19 mouse cellular contexts compared by ENCODE assay signal in the genomic region with DNA sequence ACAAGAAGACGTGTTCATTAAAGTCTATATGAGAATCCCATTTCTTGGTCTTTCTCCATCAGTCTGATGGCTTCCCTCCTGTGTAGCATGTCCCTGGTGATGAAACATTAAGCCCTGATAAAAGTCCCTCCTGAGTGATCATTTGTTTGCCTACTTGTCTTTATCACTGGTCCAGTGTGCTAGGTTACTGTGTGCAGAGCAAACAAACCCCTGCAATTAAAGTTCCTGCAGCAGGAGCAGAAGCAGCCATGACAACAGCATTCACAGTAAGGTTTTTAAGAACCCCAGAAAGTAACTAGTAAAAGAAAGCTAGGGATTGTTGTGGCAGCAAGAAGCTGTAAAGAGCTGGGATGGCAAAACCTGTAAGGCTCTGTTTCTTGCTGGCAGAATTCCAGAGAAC.
A peak's percentile ranks its signal among the peaks of the same experiment; 100 is the strongest.
DNase-seq lines count a peak whose midpoint lies in the region; ATAC-seq lines count a peak whose summit lies in the region.
"Had no signal": no experiment of that assay in that cellular context is flagged by ENCODE, and none has a peak within 500 bp of the region (broad histone marks: within the 10 kb centered on the region; RNA-seq: fewer than 3 reads in every experiment).

No protein-coding gene starts in this region.

- no peaks in the 10 kb centered on the region for H3K36me3 ChIP-seq in forebrain, embryonic 14.5 days (ENCODE audit: control insufficient read depth, insufficient read depth, low read length)
- no peaks in the 10 kb centered on the region for H3K36me3 ChIP-seq in forebrain, embryonic 12.5 days (replicated peaks)
- H3K36me3 ChIP-seq: G1E; heart, embryonic 10.5 days; stomach, embryonic 15.5 days had no signal

- H3K9me3 ChIP-seq in forebrain, embryonic 14.5 days (replicated peaks; ENCODE audit: control insufficient read depth, low read length), result no peaks in the 10 kb centered on the region
- no peaks in the 10 kb centered on the region for H3K9me3 ChIP-seq in forebrain, embryonic 12.5 days
- H3K9me3 ChIP-seq: heart, embryonic 10.5 days; stomach, embryonic 15.5 days had no signal

- H3K27ac ChIP-seq in forebrain, embryonic 14.5 days (ENCODE audit: low read depth, low read length), result no peak overlapping the region
- H3K27ac ChIP-seq in forebrain, embryonic 12.5 days, result no peak overlapping the region
- H3K27ac ChIP-seq: gastrocnemius, adult 2 months; heart, embryonic 10.5 days; liver, embryonic 14.5 days; stomach, embryonic 15.5 days had no signal

- H3K4me2 ChIP-seq in forebrain, embryonic 14.5 days (ENCODE audit: low read length), result no peak overlapping the region
- H3K4me2 ChIP-seq in forebrain, embryonic 12.5 days, result no peak overlapping the region
- H3K4me2 ChIP-seq: stomach, embryonic 15.5 days had no signal

- peak; percentile 44 for DNase-seq in forebrain, embryonic 14.5 days (ENCODE audit: low spot score)
- peak; percentile 2 for DNase-seq in left cerebral cortex, adult 11 months (ENCODE audit: low spot score)
- DNase-seq in left cerebral cortex, adult 8-10 months (ENCODE audit: low spot score in 2 of 2), result no peak
- peak; percentile 1 for DNase-seq in right cerebral cortex, adult 18-20 months
- DNase-seq in right cerebral cortex, adult 2 months (ENCODE audit: low spot score in 2 of 2), result no peak
- no peak for DNase-seq in thymus, postnatal 36 days
- no peak for DNase-seq in embryo, embryonic 10 days (ENCODE audit: low spot score)
- DNase-seq: adrenal gland, postnatal 14 days; cerebellum, adult 11-12 months; cerebellum, postnatal 25 days; gastrocnemius, adult 2 months; kidney, adult 9 months; kidney, postnatal 36 days; thymus, adult 2 months had no signal

- H3K9ac ChIP-seq in forebrain, embryonic 14.5 days (ENCODE audit: low read length), result no peak overlapping the region
- no peak overlapping the region for H3K9ac ChIP-seq in forebrain, embryonic 12.5 days
- H3K9ac ChIP-seq: liver, embryonic 14.5 days; stomach, embryonic 15.5 days had no signal

- H3K27me3 ChIP-seq in forebrain, embryonic 14.5 days (replicated peaks; ENCODE audit: control insufficient read depth, insufficient read depth, low read length), result no peaks in the 10 kb centered on the region
- no peaks in the 10 kb centered on the region for H3K27me3 ChIP-seq in forebrain, embryonic 12.5 days
- H3K27me3 ChIP-seq: stomach, embryonic 15.5 days had no signal

- no peak for ATAC-seq in forebrain, embryonic 14.5 days
- no peak for ATAC-seq in forebrain, embryonic 12.5 days (ENCODE audit: low FRiP score)

- H3K4me3 ChIP-seq in forebrain, embryonic 14.5 days (ENCODE audit: low read depth, low read length), result no peak overlapping the region
- no peak overlapping the region for H3K4me3 ChIP-seq in forebrain, embryonic 12.5 days (replicated peaks)
- H3K4me3 ChIP-seq: gastrocnemius, adult 2 months; heart, embryonic 10.5 days; stomach, embryonic 15.5 days had no signal

- 13% methylated on average over 1 of the region's 1 CpGs for WGBS in forebrain, embryonic 14.5 days
- WGBS in forebrain, embryonic 12.5 days, result 47% methylated on average over 1 of the region's 1 CpGs

- H3K4me1 ChIP-seq in forebrain, embryonic 14.5 days (ENCODE audit: control insufficient read depth, insufficient read depth, low read length), result no peaks in the 10 kb centered on the region
- no peaks in the 10 kb centered on the region for H3K4me1 ChIP-seq in forebrain, embryonic 12.5 days
- H3K4me1 ChIP-seq: heart, embryonic 10.5 days; stomach, embryonic 15.5 days had no signal

Comparison
In these comparisons a context has a peak if more than half of its experiments do, and no peak if none do; other contexts are left out.
1. DNase-seq: peak in forebrain, embryonic 14.5 days (single experiment), left cerebral cortex, adult 11 months (single experiment) and right cerebral cortex, adult 18-20 months (single experiment); none in left cerebral cortex, adult 8-10 months (0 of 2), right cerebral cortex, adult 2 months (0 of 2), thymus, postnatal 36 days (0 of 2) and embryo, embryonic 10 days (single experiment).